ENCODE assay signal across 19 mouse cellular contexts in the genomic region with DNA sequence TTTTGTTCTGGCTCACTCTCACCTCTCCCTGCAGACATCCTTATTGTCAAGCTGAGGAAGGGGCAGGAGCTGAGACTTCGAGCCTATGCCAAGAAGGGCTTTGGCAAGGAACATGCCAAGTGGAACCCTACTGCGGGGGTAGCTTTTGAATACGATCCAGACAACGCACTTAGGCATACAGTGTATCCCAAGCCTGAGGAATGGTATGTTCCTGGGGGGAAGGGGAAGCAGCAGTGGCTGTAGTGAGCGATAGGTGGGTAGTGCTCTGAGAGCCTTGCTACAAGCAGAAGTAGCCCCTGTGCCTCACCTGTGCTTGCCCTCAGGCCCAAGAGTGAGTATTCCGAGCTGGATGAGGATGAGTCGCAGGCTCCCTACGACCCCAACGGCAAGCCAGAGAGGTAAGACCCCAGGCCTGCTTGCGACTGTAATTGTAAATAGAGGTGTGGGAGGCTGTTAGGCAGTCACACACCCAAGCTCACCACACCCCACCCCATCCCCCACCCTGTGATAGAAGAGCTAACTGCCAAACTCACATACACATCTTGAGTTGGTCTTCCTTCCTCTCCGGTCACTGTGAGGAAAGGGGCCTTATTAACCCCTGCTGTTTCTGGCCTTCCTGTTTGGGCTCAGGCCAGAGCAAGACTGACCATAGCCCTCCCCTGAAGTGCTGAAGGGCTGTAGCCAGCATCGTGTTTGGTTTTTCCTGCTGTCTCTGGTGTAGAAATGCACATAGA. TPM values are rescaled to one million over a fixed set of nuclear protein-coding genes. Genes with fewer than 3 reads are reported as not detected.
DNase-seq lines count a peak whose midpoint lies in the region; ATAC-seq lines count a peak whose summit lies in the region.
"Had no signal": no experiment of that assay in that cellular context is flagged by ENCODE, and none has a peak within 500 bp of the region (broad histone marks: within the 10 kb centered on the region; RNA-seq: fewer than 3 reads in every experiment).

No protein-coding gene starts in this region.

- no peak overlapping the region for H3K9ac ChIP-seq in heart, embryonic 13.5 days
- H3K9ac ChIP-seq in heart, embryonic 11.5 days (ENCODE audit: low read depth, low read length), result no peak overlapping the region
- H3K9ac ChIP-seq in kidney, embryonic 14.5 days (ENCODE audit: low read depth, low read length), result no peak overlapping the region
- H3K9ac ChIP-seq in liver, embryonic 12.5 days, result peak overlapping the region; percentile 14; the same call in 1 of the 2 replicates
- H3K9ac ChIP-seq: embryonic facial prominence, embryonic 15.5 days; forebrain, embryonic 13.5 days; hindbrain, embryonic 15.5 days; neural tube, embryonic 15.5 days had no signal

- no peaks in the 10 kb centered on the region for H3K9me3 ChIP-seq in heart, embryonic 13.5 days
- H3K9me3 ChIP-seq in heart, embryonic 11.5 days (replicated peaks; ENCODE audit: control insufficient read depth, low read length), result no peaks in the 10 kb centered on the region
- no peaks in the 10 kb centered on the region for H3K9me3 ChIP-seq in kidney, embryonic 14.5 days (ENCODE audit: control insufficient read depth, low read length)
- no peaks in the 10 kb centered on the region for H3K9me3 ChIP-seq in liver, embryonic 12.5 days (replicated peaks)
- H3K9me3 ChIP-seq: embryonic facial prominence, embryonic 15.5 days; forebrain, embryonic 13.5 days; hindbrain, embryonic 15.5 days; neural tube, embryonic 15.5 days had no signal

- H3K4me1 ChIP-seq in heart, embryonic 13.5 days, result peaks cover 43% of the 10 kb centered on the region
- peaks cover 10% of the 10 kb centered on the region for H3K4me1 ChIP-seq in heart, embryonic 11.5 days (ENCODE audit: control insufficient read depth, insufficient read depth, low read length)
- H3K4me1 ChIP-seq in kidney, embryonic 14.5 days (ENCODE audit: control insufficient read depth, insufficient read depth, low read length), result no peaks in the 10 kb centered on the region
- H3K4me1 ChIP-seq in liver, embryonic 12.5 days, result peaks cover 79% of the 10 kb centered on the region

- peak; percentile 57 for DNase-seq in kidney, postnatal 10 days
- peak; percentile 51 for DNase-seq in ES-CJ7 (ENCODE audit: low read depth, low spot score)
- no peak for DNase-seq in cerebellum, adult 11 months
- DNase-seq: adrenal gland, adult 2 months; cerebellum, adult 9-10 months; right cerebral cortex, postnatal 4 days; thymus, adult 2 months had no signal

- no peak overlapping the region for H3K4me3 ChIP-seq in heart, embryonic 13.5 days
- no peak overlapping the region for H3K4me3 ChIP-seq in heart, embryonic 11.5 days (ENCODE audit: low read depth, low read length)
- no peak overlapping the region for H3K4me3 ChIP-seq in kidney, embryonic 14.5 days (ENCODE audit: low read length)
- no peak overlapping the region for H3K4me3 ChIP-seq in liver, embryonic 12.5 days
- H3K4me3 ChIP-seq: embryonic facial prominence, embryonic 15.5 days; forebrain, embryonic 13.5 days; hindbrain, embryonic 15.5 days; neural tube, embryonic 15.5 days had no signal

- no peak for ATAC-seq in heart, embryonic 13.5 days (ENCODE audit: extremely low read depth, insufficient number of reproducible peaks, low FRiP score, low TSS enrichment)
- no peak; the same call in 1 of the 2 replicates for ATAC-seq in heart, embryonic 11.5 days (replicated peaks; ENCODE audit: insufficient number of reproducible peaks, low FRiP score, low TSS enrichment)
- no peak for ATAC-seq in kidney, embryonic 14.5 days (ENCODE audit: low FRiP score, low TSS enrichment)
- peak; percentile 35; the same call in 1 of the 2 replicates for ATAC-seq in liver, embryonic 12.5 days
- ATAC-seq in erythroid progenitor cell, adult 5-6 weeks (replicated peaks; ENCODE audit: low FRiP score, poor library complexity, severe bottlenecking), result no peak
- ATAC-seq: forebrain, embryonic 13.5 days had no signal

- H3K27ac ChIP-seq in heart, embryonic 13.5 days (replicated peaks), result peak overlapping the region; percentile 65
- no peak overlapping the region; the same call in 1 of the 2 replicates for H3K27ac ChIP-seq in heart, embryonic 11.5 days (ENCODE audit: low read depth, low read length)
- no peak overlapping the region for H3K27ac ChIP-seq in kidney, embryonic 14.5 days (ENCODE audit: low read depth, low read length)
- H3K27ac ChIP-seq in liver, embryonic 12.5 days, result peak overlapping the region; percentile 64
- H3K27ac ChIP-seq: embryonic facial prominence, embryonic 15.5 days; forebrain, embryonic 13.5 days; hindbrain, embryonic 15.5 days; neural tube, embryonic 15.5 days had no signal

- peaks cover 80% of the 10 kb centered on the region for H3K36me3 ChIP-seq in heart, embryonic 13.5 days
- peaks cover 38% of the 10 kb centered on the region for H3K36me3 ChIP-seq in heart, embryonic 11.5 days (ENCODE audit: control insufficient read depth, insufficient read depth, low read length)
- peaks cover 66% of the 10 kb centered on the region for H3K36me3 ChIP-seq in kidney, embryonic 14.5 days (ENCODE audit: control insufficient read depth, insufficient read depth, low read length)
- H3K36me3 ChIP-seq in liver, embryonic 12.5 days, result peaks cover 86% of the 10 kb centered on the region

- no peaks in the 10 kb centered on the region for H3K27me3 ChIP-seq in heart, embryonic 13.5 days (replicated peaks)
- no peaks in the 10 kb centered on the region for H3K27me3 ChIP-seq in heart, embryonic 11.5 days (ENCODE audit: control insufficient read depth, insufficient read depth, low read length)
- no peaks in the 10 kb centered on the region for H3K27me3 ChIP-seq in kidney, embryonic 14.5 days (ENCODE audit: control insufficient read depth, insufficient read depth, low read length)
- H3K27me3 ChIP-seq in liver, embryonic 12.5 days (replicated peaks), result 0 out of 2 replicates have a peak, but pooled peaks cover 4% of the 10 kb centered on the region
- H3K27me3 ChIP-seq: embryonic facial prominence, embryonic 15.5 days; forebrain, embryonic 13.5 days; hindbrain, embryonic 15.5 days; neural tube, embryonic 15.5 days had no signal

- WGBS in heart, embryonic 13.5 days, result 73% methylated on average over 12 of the region's 12 CpGs
- 70% methylated on average over 12 of the region's 12 CpGs for WGBS in heart, embryonic 11.5 days (ENCODE audit: insufficient replicate concordance)
- 91% methylated on average over 12 of the region's 12 CpGs for WGBS in kidney, embryonic 14.5 days
- 60% methylated on average over 12 of the region's 12 CpGs for WGBS in liver, embryonic 12.5 days (ENCODE audit: insufficient replicate concordance)

- H3K4me2 ChIP-seq in heart, embryonic 13.5 days, result no peak overlapping the region
- H3K4me2 ChIP-seq in heart, embryonic 11.5 days, result no peak overlapping the region
- no peak overlapping the region for H3K4me2 ChIP-seq in kidney, embryonic 14.5 days (replicated peaks; ENCODE audit: low read depth, low read length)
- H3K4me2 ChIP-seq in liver, embryonic 12.5 days, result peak overlapping the region; percentile 39
- H3K4me2 ChIP-seq: embryonic facial prominence, embryonic 15.5 days; forebrain, embryonic 13.5 days; hindbrain, embryonic 15.5 days; midbrain, embryonic 11.5 days; neural tube, embryonic 15.5 days had no signal

RNA-seq across cellular contexts. Expression of gene Polr2c, which starts 5.4 kb away (rescaled TPM):
- polyA plus RNA-seq in heart, embryonic 13.5 days (2015; fragmentation: Nextera tagmentation; extraction: Ambion mirVana), result 107 and 129 TPM in 2 replicates
- 141 and 143 TPM in 2 replicates for polyA plus RNA-seq in heart, embryonic 11.5 days (2014; fragmentation: Nextera tagmentation; extraction: Ambion mirVana)
- 183 and 185 TPM in 2 replicates for polyA plus RNA-seq in kidney, embryonic 14.5 days (2014; fragmentation: Nextera tagmentation; extraction: Ambion mirVana)
- 107 and 112 TPM in 2 replicates for polyA plus RNA-seq in liver, embryonic 12.5 days (2016; fragmentation: Nextera tagmentation; extraction: Ambion mirVana)
- total RNA-seq in erythroid progenitor cell, adult 5-6 weeks (2015; ENCODE audit: low replicate concordance), result 34.0 and 42.2 TPM in 2 replicates
- 17.5 and 40.3 TPM in 2 replicates for total RNA-seq in erythroid progenitor cell, adult 5-6 weeks (2017; ENCODE audit: low replicate concordance)

RNA-seq across cellular contexts. Expression of gene Dok4, which starts 13.5 kb away (rescaled TPM):
- 35.5 and 38.2 TPM in 2 replicates for polyA plus RNA-seq in heart, embryonic 13.5 days (2015; fragmentation: Nextera tagmentation; extraction: Ambion mirVana)
- 46.2 and 57.7 TPM in 2 replicates for polyA plus RNA-seq in heart, embryonic 11.5 days (2014; fragmentation: Nextera tagmentation; extraction: Ambion mirVana)
- polyA plus RNA-seq in kidney, embryonic 14.5 days (2014; fragmentation: Nextera tagmentation; extraction: Ambion mirVana), result 14.6 and 20.6 TPM in 2 replicates
- 13.8 and 14.6 TPM in 2 replicates for polyA plus RNA-seq in liver, embryonic 12.5 days (2016; fragmentation: Nextera tagmentation; extraction: Ambion mirVana)
- 12.2 and 13.0 TPM in 2 replicates for total RNA-seq in erythroid progenitor cell, adult 5-6 weeks (2015; ENCODE audit: low replicate concordance)
- total RNA-seq in erythroid progenitor cell, adult 5-6 weeks (2017; ENCODE audit: low replicate concordance), result 11.0 and 12.8 TPM in 2 replicates

RNA-seq across cellular contexts. Expression of gene Ciapin1, which starts 24.5 kb away (rescaled TPM):
- 90.9 and 98.2 TPM in 2 replicates for polyA plus RNA-seq in heart, embryonic 13.5 days (2015; fragmentation: Nextera tagmentation; extraction: Ambion mirVana)
- polyA plus RNA-seq in heart, embryonic 11.5 days (2014; fragmentation: Nextera tagmentation; extraction: Ambion mirVana), result 97.0 and 97.5 TPM in 2 replicates
- 101 and 102 TPM in 2 replicates for polyA plus RNA-seq in kidney, embryonic 14.5 days (2014; fragmentation: Nextera tagmentation; extraction: Ambion mirVana)
- polyA plus RNA-seq in liver, embryonic 12.5 days (2016; fragmentation: Nextera tagmentation; extraction: Ambion mirVana), result 80.9 and 83.4 TPM in 2 replicates
- 27.4 and 66.7 TPM in 2 replicates for total RNA-seq in erythroid progenitor cell, adult 5-6 weeks (2015; ENCODE audit: low replicate concordance)
- total RNA-seq in erythroid progenitor cell, adult 5-6 weeks (2017; ENCODE audit: low replicate concordance), result 36.8 and 46.6 TPM in 2 replicates

RNA-seq across cellular contexts. Expression of gene Coq9, which starts 24.5 kb away (rescaled TPM):
- 133 and 142 TPM in 2 replicates for polyA plus RNA-seq in heart, embryonic 13.5 days (2015; fragmentation: Nextera tagmentation; extraction: Ambion mirVana)
- polyA plus RNA-seq in heart, embryonic 11.5 days (2014; fragmentation: Nextera tagmentation; extraction: Ambion mirVana), result 125 and 126 TPM in 2 replicates
- polyA plus RNA-seq in kidney, embryonic 14.5 days (2014; fragmentation: Nextera tagmentation; extraction: Ambion mirVana), result 59.8 and 71.9 TPM in 2 replicates
- polyA plus RNA-seq in liver, embryonic 12.5 days (2016; fragmentation: Nextera tagmentation; extraction: Ambion mirVana), result 55.1 and 57.2 TPM in 2 replicates
- total RNA-seq in erythroid progenitor cell, adult 5-6 weeks (2015; ENCODE audit: low replicate concordance), result 27.8 and 34.8 TPM in 2 replicates
- total RNA-seq in erythroid progenitor cell, adult 5-6 weeks (2017; ENCODE audit: low replicate concordance), result 42.1 and 47.1 TPM in 2 replicates

RNA-seq across cellular contexts. Expression of gene Ccl17, which starts 52.4 kb away (rescaled TPM):
- 0.43 and 0.63 TPM in 2 replicates for polyA plus RNA-seq in heart, embryonic 13.5 days (2015; fragmentation: Nextera tagmentation; extraction: Ambion mirVana)
- 0.69 TPM in 1 of 2 replicates, not detected in the other for polyA plus RNA-seq in heart, embryonic 11.5 days (2014; fragmentation: Nextera tagmentation; extraction: Ambion mirVana)
- polyA plus RNA-seq in kidney, embryonic 14.5 days (2014; fragmentation: Nextera tagmentation; extraction: Ambion mirVana), result not detected in 2 replicates
- 0.36 TPM in 1 of 2 replicates, not detected in the other for polyA plus RNA-seq in liver, embryonic 12.5 days (2016; fragmentation: Nextera tagmentation; extraction: Ambion mirVana)
- total RNA-seq in erythroid progenitor cell, adult 5-6 weeks (2015; ENCODE audit: low replicate concordance), result not detected in 2 replicates
- total RNA-seq in erythroid progenitor cell, adult 5-6 weeks (2017; ENCODE audit: low replicate concordance), result not detected in 2 replicates
- total RNA-seq: granulocyte monocyte progenitor cell, adult 5-6 weeks; liver, adult 2 months had no signal
- polyA plus RNA-seq: adrenal gland, adult 2 months; embryonic facial prominence, embryonic 15.5 days; forebrain, embryonic 13.5 days; midbrain, embryonic 11.5 days had no signal

Comparison
In these comparisons a context has a peak if more than half of its experiments do, and no peak if none do; other contexts are left out.
1. H3K27ac ChIP-seq: peak in heart, embryonic 13.5 days (single experiment) and liver, embryonic 12.5 days (single experiment); none in heart, embryonic 11.5 days (single experiment) and kidney, embryonic 14.5 days (single experiment).